Comparison of ENCODE assay signal across 9 mouse cellular contexts in the genomic region with DNA sequence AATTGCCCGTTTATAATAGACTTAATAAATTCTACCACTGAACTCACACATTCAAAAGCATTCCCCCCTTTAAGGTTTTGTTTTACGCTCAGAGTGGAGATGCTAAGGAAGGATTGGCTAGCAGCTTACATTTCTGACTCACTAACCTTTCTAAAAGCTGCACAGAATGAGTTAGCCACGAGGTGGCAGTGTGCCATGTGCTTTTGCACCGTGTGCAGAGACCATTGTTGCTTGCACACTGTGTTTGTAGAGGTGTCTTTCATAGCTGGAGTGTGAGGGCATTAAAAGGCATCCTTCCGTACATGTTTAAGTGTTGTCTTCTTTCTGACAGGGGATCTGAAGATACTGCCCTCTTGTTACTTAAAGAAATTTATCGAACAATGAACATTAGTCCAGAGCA. TPM values are rescaled to one million over a fixed set of nuclear protein-coding genes. Genes with fewer than 3 reads are reported as not detected.
A peak's percentile ranks its signal among the peaks of the same experiment; 100 is the strongest.
DNase-seq lines count a peak whose midpoint lies in the region; ATAC-seq lines count a peak whose summit lies in the region.
"Had no signal": no experiment of that assay in that cellular context is flagged by ENCODE, and none has a peak within 500 bp of the region (broad histone marks: within the 10 kb centered on the region; RNA-seq: fewer than 3 reads in every experiment).

No protein-coding gene starts in this region.

- H3K9me3 ChIP-seq in hindbrain, embryonic 10.5 days: no peaks in the 10 kb centered on the region
- H3K9me3 ChIP-seq in hindbrain, embryonic 12.5 days (replicated peaks): no peaks in the 10 kb centered on the region
- H3K9me3 ChIP-seq: embryonic facial prominence, embryonic 13.5 days had no signal

- peak; percentile 63 for DNase-seq in hindbrain, embryonic 10.5 days (ENCODE audit: low spot score)
- DNase-seq in ZHBTc4 (ENCODE audit: low read depth, low spot score): peak; percentile 82
- peak; percentile 9 to 14 for DNase-seq in heart, postnatal 36 days
- DNase-seq in layer of hippocampus, postnatal 10 days (ENCODE audit: low spot score in 2 of 2): peak; percentile 61 to 75
- peak; percentile 51 for DNase-seq in splenic B cell, adult 2 months (ENCODE audit: low read depth, low spot score)

- no peaks in the 10 kb centered on the region for H3K27me3 ChIP-seq in hindbrain, embryonic 10.5 days (ENCODE audit: insufficient read depth, poor library complexity, severe bottlenecking)
- H3K27me3 ChIP-seq in hindbrain, embryonic 12.5 days: no peaks in the 10 kb centered on the region
- no peaks in the 10 kb centered on the region for H3K27me3 ChIP-seq in splenic B cell, adult 2 months (ENCODE audit: control insufficient read depth, insufficient read depth, low read length, poor library complexity, severe bottlenecking)
- H3K27me3 ChIP-seq: embryonic facial prominence, embryonic 13.5 days had no signal

- intact Hi-C loops in heart, postnatal 36 days (cut with DNase I): no loop called here

- 54% methylated on average over 6 of the region's 6 CpGs for WGBS in hindbrain, embryonic 10.5 days
- 48% methylated on average over 6 of the region's 6 CpGs for WGBS in hindbrain, embryonic 12.5 days

- no peak overlapping the region for H3K4me3 ChIP-seq in hindbrain, embryonic 10.5 days
- no peak overlapping the region for H3K4me3 ChIP-seq in hindbrain, embryonic 12.5 days
- H3K4me3 ChIP-seq: embryonic facial prominence, embryonic 13.5 days had no signal

- no peak overlapping the region for H3K9ac ChIP-seq in hindbrain, embryonic 12.5 days
- H3K9ac ChIP-seq: embryonic facial prominence, embryonic 13.5 days had no signal

- no peak overlapping the region for H3K27ac ChIP-seq in hindbrain, embryonic 10.5 days
- no peak overlapping the region for H3K27ac ChIP-seq in hindbrain, embryonic 12.5 days
- H3K27ac ChIP-seq: embryonic facial prominence, embryonic 13.5 days had no signal

- ATAC-seq in hindbrain, embryonic 12.5 days (ENCODE audit: low FRiP score): no peak
- ATAC-seq in common myeloid progenitor, adult 5-6 weeks (replicated peaks; ENCODE audit: low read depth, poor library complexity, severe bottlenecking): peak; percentile 89
- peak; percentile 90 for ATAC-seq in megakaryocyte-erythroid progenitor cell, adult 5-6 weeks (replicated peaks; ENCODE audit: low FRiP score, low TSS enrichment, poor library complexity, severe bottlenecking)

- H3K4me2 ChIP-seq in hindbrain, embryonic 12.5 days (replicated peaks): no peak overlapping the region
- H3K4me2 ChIP-seq: embryonic facial prominence, embryonic 13.5 days had no signal

- no peaks in the 10 kb centered on the region for H3K4me1 ChIP-seq in hindbrain, embryonic 10.5 days (replicated peaks)
- no peaks in the 10 kb centered on the region for H3K4me1 ChIP-seq in hindbrain, embryonic 12.5 days
- H3K4me1 ChIP-seq: embryonic facial prominence, embryonic 13.5 days had no signal

- H3K36me3 ChIP-seq in hindbrain, embryonic 10.5 days: peaks cover 97% of the 10 kb centered on the region
- H3K36me3 ChIP-seq in hindbrain, embryonic 12.5 days: peaks cover 78% of the 10 kb centered on the region
- H3K36me3 ChIP-seq in splenic B cell, adult 2 months (ENCODE audit: control insufficient read depth, insufficient read depth, low read length, poor library complexity, severe bottlenecking): peaks cover 6% of the 10 kb centered on the region

RNA-seq across cellular contexts. Expression of a gene that starts 34.6 kb away (rescaled TPM):
- 42.6 and 45.2 TPM in 2 replicates for polyA plus RNA-seq in hindbrain, embryonic 10.5 days (2016; fragmentation: Nextera tagmentation; extraction: Ambion mirVana)
- 43.9 and 44.3 TPM in 2 replicates for polyA plus RNA-seq in hindbrain, embryonic 12.5 days (2016; fragmentation: Nextera tagmentation; extraction: Ambion mirVana)
- 43.9 and 55.6 TPM in 2 replicates for total RNA-seq in common myeloid progenitor, adult 5-6 weeks (2017)
- total RNA-seq in heart, postnatal 36 days (2021): 10 to 100 TPM; 27.3 to 29.0 TPM
- total RNA-seq in layer of hippocampus, postnatal 10 days (2021): 10 to 100 TPM; 34.7 to 37.1 TPM
- 42.1 and 59.2 TPM in 2 replicates for total RNA-seq in megakaryocyte-erythroid progenitor cell, adult 5-6 weeks (2014; fragmentation: Nextera tagmentation)
- total RNA-seq in megakaryocyte-erythroid progenitor cell, adult 5-6 weeks (2017): 52.8 and 66.1 TPM in 2 replicates

RNA-seq across cellular contexts. Expression of a gene that starts 39.0 kb away (rescaled TPM):
- 68.0 and 75.3 TPM in 2 replicates for polyA plus RNA-seq in hindbrain, embryonic 10.5 days (2016; fragmentation: Nextera tagmentation; extraction: Ambion mirVana)
- 68.9 and 70.4 TPM in 2 replicates for polyA plus RNA-seq in hindbrain, embryonic 12.5 days (2016; fragmentation: Nextera tagmentation; extraction: Ambion mirVana)
- 60.4 and 61.4 TPM in 2 replicates for total RNA-seq in common myeloid progenitor, adult 5-6 weeks (2017)
- 10 to 100 TPM; 21.5 to 26.0 TPM for total RNA-seq in heart, postnatal 36 days (2021)
- total RNA-seq in layer of hippocampus, postnatal 10 days (2021): 10 to 100 TPM; 32.5 to 32.7 TPM
- total RNA-seq in megakaryocyte-erythroid progenitor cell, adult 5-6 weeks (2014; fragmentation: Nextera tagmentation): 46.5 and 58.2 TPM in 2 replicates
- 38.7 and 52.8 TPM in 2 replicates for total RNA-seq in megakaryocyte-erythroid progenitor cell, adult 5-6 weeks (2017)

Comparison
In these comparisons a context has a peak if more than half of its experiments do, and no peak if none do; other contexts are left out.
1. DNase-seq: peak in every context shown above with its lines; median percentile 82 in ZHBTc4; 68 in layer of hippocampus, postnatal 10 days; 63 in hindbrain, embryonic 10.5 days; 51 in splenic B cell, adult 2 months; 12 in heart, postnatal 36 days.